Mouse (Mus musculus) A20 (cell line): ENCODE measurements around the gene Grhl3.
"Not testable (repeated sequence)": the region's sequence is repeated elsewhere in the genome, so short reads cannot be mapped to it uniquely, and the experiment has no call there.

Experiments used
- DNase-seq: peaks from one replicate; pipeline ENCODE4 v3.0.0-alpha.2; 2011; ENCODE audit warnings: low read depth, low spot score

Grhl3 gene

DNA sequence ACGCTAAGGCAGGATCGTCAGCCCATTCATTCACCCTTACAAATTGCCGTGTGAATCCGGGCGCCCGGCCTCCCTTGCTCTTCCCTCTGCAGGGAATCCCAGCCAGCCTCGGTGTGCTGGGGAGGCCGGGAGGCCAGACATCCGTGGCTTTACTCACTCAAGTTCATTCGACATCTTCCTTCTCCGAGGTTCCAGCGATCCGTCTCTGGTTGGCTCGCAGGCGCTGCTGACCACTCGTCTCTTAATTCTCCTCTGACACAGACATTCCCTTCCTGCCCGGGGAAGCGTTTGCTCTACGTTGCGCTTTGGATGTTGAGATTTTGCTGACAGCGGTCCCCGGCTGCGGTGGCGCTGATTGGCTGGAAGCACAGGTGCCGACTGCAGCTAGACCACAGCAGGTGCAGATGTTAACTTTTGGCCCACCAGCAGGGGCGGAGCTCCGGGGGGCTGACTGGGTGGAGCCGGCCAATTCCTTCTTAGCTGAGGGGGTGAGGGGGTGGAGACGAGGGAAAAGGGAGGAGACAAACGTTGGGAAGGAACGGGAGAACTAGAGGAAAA is at the start of gene Grhl3:
TSS of gene Grhl3 (minus strand) at position 380 of the 558 bp plus-strand sequence.
- DNase-seq, result peak; percentile 64

DNA sequence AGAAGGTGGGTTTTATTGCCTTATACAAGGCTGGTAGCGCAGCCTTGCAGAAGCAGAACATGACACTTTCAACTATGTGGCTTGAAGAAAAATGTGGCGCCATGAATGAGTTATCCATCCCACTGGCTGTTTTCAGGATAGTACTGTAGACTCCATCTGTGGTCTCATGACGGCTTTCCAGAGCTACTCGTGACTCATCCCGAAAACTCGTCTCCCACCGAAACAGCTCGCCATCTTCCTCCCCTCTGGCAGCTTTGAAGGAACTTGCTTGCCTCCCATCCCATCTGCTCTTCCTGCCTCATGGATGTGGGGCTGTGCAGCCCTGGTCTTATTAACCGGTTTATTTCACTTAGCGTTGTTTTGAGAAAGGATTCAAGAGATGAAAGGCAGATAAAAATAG is 48.9 kb upstream of the Grhl3 start:
- no peak for DNase-seq

DNA sequence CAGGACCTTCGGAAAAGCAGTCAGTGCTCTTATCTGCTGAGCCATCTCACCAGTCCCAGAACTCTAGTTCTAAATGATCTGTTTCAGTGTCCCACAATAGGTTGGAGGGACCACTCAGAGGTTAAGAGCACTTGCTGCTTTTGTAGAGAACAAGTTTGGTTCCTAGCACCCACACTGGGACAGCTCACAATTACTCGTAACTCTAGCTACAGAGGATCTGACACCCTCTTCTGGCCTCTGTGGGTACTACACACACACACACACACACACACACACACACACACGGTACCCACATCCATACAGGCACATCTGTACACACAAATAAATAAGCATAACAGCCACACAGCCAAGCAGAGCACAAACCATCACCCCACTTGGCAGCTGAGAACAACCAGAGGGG is 47.0 kb upstream of the Grhl3 start:
- no peak for DNase-seq

DNA sequence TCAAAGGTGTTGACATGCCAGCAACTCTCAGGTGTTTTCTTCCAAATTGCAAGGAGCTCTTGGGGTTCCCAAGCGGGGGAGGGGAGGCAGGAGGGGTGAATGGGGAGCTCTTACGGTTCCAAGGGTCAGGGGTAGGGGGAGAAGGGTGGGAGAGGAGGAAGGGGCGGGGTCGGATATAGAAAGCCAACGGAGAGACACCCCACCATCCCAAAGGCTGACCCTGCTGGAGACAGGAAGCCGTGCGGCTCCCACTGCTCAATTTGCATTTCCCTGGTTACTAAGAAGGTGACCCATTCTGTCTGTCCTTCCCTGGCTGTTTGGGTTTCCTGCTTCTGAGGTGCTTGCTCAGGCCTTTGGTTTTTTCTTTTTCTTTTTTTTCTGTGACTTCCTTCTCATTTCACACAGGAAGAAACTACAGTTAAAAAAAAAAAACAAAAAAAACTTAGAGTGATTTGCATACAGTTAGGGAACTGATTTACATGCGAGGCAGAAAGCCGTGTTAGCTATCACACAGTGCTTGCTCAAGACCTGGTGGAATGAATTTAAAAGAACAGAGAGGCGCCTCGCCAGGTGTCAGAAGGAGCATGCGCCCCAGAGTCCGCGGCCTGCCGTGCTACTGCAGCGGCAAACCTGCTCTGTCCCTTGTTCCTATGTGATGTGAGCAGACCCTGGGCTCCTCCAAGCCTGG is 44.5 kb upstream of the Grhl3 start:
- DNase-seq, result peak; percentile 91

DNA sequence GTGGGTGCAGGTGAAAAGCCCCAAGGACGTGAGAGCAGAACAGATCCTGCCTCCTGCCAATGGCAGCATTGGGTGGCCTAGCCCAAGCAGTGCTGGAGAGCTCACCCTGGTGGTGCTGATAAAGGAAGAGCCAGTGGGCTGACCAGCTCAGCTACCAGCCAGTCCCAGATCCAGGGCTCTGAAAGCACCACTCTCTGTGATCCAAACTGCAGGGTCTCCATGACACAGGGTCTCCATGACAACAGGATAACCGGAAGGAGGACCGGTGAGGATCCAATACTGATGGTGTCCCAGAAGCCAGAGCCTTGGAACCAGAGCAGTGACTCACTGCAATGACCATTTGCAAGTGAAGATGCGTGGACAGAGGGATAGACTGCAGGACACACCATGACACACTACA is 43.6 kb upstream of the Grhl3 start:
- DNase-seq, result no peak

DNA sequence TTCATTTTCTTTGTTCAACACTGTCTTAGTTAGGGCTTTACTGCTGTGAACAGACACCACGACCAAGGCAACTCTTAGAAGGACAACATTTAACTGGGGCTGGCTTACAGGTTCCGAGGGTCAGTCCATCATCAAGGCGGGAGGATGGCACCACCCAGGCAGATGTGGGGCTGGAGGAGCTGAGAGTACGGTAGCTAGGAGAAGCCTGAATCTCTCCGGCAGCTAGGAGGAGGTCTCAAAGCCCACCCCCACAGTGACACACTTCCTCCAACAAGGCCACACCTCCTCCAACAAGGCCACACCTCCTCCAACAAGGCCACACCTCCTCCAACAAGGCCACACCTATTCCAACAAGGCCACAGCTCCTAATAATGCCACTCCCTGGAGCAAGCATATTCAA is 41.9 kb upstream of the Grhl3 start:
- DNase-seq, result not testable (repeated sequence)

DNA sequence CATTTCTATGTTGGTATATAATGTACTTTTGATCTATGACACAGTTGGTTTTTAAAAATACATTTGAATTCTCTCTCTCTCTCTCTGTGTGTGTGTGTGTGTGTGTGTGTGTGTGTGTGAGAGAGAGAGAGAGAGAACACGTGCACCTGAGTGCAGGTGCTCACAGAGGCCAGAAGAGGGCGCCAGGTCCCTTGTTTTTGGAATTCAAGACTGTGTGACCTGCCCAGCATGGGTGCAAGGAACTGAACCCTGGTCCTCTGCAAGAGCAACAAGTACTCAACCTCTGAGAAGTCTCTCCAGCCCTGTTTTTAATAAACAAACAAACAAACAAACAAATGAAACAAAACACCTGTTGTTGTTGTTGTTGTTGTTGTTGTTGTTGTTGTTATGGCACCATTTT is 36.6 kb upstream of the Grhl3 start:
- no peak for DNase-seq

DNA sequence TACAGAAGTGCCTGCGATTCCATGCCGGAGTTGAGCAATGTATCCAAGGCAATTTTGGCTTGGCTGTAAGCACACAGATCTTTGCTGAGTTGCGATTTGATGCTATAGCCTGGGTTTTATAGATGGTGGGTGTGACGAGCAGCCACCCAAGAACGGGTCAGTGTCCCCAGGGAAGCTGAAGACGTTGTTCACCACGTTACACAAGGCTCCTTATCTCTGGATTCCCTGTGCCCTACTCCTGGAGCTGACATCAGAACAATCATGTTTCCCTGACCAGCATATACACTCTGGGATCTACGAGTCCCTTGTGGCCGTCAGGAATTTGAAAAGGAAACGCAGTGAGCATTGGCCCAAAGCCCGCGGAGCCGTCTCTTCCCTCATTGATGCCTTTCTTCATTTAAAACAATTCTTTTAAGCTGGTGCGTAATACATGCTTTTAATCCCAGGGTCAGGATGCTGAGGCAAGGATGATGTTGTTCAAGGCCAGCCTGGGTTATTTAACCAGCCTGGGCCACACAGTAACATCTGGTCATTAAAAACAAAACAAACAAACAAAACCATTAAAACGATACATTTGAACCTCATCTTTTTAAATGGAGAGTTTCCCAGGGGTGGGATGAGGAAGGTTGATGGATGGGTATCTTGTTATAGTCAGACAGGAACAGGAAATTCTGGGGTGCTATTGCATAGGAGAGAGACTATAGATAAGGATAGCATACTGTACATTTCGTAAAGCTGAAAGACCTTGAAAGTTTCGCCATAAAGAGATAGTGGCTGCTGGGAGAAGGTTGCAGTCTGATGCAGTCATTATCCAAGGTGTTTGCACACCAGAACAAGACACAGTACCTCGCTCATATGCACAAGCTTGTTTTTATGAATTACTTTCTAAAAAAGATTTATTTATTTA is 34.8 kb upstream of the Grhl3 start:
- DNase-seq, result no peak

DNA sequence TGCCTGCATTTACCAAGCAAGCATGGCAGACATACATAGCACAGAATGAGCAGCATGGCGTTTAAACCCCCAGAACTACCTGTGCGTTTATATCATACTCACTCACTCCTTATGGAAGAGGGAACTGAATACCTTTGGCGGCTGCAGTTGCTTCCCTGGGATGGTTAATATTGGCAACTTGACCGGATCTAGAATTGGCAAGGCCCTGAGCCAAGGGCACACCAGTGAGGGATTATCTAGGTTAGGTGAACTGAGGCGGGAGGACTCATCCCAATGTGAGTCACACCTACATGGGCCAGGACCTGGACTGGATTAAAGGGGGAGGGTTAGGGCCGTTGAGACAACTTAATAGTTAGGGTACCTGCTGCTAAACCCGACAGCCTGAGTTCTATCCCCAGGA is 32.8 kb upstream of the Grhl3 start:
- no peak for DNase-seq

DNA sequence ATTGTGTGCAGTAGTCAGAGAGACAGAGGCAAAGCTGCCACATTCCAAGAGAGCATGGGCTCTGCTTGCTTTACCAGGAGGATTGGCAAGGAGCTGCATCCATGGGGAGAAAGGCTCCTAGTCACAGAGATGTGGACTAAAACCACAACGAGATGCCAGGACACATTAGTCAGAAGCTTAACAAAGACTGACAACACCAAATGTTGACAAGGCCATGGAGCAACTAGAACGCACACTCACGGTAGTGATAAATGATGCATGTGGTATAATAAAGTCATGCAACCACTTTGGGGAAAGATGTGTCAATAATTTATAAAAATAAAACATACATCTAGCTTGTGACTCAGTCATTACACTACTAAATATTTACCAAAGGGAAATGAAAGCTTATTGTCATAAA is 28.1 kb upstream of the Grhl3 start:
- DNase-seq, result no peak

DNA sequence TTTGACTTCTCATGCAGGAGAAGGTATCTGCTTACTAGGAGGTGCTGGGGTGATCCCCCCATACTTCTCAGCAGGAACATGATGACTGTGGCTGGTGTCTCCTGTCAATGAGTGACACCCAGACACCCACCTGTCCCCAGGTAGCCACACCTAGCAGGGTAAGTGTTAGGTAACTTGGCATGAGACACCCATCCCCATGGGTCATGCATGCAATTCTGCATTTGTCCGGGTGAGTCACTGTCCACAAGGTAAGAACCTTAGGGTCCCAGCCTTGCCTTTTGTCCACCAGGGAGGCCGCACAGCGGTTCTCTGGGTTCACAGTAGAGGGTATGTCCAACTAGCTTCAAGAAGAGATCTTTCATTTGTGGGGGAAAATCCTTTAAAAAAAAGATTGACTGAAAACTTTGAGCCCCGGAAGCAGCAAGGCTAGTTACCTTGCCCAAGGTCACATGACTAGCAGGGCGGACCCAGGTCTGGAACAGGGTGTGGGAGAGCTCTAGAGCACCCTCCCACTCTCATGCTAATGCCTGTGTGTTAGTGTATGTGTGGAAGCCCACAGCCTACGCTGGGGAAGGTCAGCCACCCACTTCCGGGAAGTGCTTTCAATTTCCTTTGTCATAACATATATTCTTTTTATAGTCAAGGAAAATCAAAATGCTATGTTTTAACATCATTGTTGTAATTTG is 26.2 kb upstream of the Grhl3 start:
- no peak for DNase-seq

DNA sequence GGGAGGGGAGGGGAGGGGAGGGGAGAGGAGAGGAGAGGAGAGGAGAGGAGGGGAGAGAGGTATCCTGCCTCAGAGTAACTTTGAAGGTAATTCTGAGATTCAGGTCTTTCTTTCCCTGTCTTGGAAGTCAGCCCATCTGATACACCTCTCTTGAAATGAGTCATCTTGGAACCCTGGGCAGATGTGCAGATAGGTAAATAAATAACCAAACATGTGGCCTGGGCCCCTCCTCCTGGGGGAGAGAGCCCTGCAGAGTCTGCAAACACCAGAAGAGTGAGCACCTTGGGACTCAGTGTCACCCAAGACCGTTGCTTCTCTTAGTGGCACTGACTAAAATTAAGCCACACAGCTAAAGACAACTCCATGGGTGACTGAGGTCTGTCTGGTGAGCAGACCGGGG is 25.6 kb upstream of the Grhl3 start:
- peak; percentile 52 for DNase-seq

DNA sequence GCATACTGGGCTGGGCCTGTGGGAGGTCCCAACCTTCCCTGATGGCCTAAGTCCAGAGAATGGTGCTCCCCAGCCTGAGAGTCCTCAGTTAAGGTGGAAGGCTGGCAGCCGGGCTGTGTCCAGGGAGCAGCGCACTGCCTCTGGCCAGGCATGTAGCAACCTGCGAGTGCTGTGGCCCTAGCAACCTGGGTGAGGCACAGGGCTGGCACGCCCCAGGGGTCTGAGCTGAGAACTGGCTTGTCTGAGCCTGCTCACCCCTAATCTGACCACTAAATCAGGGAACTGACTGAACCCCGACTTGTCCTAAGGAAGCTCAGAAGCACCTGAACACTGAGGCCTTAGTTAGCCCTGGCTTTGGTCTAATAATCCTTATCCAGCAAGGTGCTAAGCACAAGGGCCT is 24.1 kb upstream of the Grhl3 start:
- DNase-seq, result no peak

DNA sequence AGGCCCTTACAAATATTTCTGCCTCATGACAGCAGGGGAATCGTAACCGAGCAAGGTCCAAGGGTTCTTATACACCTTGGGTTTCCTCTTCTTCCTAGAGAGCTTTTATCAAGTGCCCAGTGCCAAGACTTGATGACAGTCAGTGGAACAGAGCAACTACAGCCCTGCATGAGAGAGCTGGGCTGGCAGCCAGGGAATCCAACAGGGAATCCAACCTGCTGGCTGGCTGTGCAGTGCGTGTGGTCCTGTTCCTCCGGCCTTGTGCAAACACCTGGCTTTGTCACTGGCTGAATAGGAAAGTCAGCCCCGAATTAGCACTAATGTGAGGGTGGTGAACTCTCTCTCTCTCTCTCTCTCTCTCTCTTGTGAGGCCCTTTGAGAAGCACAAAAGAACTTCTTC is 22.5 kb upstream of the Grhl3 start:
- DNase-seq, result no peak

DNA sequence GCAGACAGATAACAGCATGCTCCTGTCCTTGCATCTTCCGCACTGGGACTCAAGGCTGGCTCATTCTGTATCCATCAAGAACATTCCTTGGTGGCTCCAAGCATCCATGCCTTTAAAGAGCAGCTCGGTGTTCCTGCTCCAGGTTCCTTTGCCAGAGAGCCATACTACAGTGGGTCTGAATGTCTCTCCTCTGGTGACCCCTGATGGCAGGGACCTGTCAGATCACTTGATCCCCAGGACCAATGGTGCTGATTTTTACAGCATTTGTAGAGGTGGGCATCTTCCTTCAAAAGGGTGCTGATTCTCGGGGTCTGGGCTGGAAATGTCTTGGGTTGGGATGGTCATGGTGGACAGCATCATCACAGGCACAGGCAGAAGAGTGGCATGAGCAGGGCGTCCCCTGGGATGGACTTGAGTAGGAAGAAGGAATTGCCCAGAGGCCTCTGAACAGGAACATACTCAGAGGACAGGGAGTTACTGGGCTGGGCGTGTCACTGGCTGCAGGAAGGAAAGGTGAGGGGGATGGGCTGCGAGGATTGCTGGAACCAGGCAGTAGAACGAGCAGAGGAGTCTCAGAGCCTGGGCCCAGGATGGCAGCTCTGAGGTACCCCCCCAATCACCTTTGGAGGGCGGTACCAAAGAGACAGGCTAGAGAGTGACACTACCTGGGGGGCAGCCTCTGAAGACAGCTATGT is 18.3 kb upstream of the Grhl3 start:
- peak; percentile 17 for DNase-seq

DNA sequence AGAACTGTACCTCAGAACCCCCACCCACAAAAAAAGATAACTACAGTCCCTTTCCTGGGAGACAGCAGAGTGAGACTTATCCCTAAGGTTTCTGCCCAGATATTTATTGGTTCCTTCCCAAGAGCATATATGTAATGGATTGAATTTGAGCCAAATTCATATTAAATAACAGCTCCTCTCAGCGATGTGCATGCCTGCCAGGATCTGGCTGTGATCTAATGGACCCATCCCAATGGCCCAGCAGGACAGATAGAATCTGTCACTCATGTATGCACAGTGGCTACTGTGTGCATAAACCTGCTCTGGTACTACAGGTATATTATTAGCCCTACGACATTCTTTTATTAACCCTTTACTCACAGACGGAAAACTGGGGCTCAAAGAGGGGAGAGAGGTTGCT is 17.7 kb upstream of the Grhl3 start:
- no peak for DNase-seq

DNA sequence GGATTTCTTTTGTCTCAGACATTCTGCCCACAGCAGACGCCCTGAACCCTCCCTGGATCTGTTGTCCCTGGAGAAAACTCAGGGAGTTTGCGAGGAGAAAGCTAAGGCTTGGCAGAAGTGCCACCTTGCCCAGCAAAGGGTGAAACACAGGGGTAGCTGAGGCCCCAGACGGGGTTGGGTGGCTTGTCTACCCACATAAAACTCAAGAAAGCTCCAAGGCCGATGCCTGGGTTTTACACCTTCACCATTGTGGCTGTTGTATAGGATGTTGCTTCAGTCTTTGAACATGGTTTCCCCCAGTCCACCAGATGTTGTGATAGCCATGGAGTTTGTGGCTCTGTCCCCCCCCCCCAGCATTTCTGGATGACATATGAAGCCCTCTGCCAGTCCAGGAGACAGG is 11.4 kb upstream of the Grhl3 start:
- no peak for DNase-seq

DNA sequence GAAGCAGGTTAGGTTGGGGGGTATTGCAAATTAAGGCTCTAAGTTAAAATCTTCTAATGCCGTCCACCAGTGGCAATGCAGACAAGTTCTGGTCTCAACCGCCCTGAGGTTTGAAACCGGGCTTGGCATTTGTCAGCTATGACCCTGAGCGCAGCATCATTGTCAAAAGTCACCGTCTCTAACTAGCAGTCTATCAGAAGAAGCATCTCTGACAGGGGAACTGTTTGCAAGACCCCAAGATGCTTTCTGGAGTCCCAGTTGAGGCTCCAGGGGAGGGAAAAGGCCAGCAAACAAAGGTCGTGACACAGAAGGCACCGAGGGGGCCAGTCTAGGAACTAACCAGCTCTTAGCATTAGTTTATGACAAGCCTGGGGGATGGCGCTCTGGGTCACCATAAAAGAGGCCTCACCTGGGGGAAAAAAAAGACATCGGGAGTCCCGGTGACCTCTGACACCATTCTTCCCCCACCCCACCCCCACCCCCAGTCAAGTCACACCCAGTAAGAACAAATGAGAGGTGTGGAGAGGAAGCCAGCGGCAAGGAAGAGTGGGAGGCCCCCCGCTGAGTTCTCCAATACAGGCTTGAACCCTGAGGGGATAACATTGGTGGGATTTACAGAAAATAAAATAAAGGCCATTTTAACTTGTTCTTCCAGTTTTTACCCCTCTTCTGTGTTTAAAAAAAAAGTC is 7.9 kb upstream of the Grhl3 start:
- no peak for DNase-seq

DNA sequence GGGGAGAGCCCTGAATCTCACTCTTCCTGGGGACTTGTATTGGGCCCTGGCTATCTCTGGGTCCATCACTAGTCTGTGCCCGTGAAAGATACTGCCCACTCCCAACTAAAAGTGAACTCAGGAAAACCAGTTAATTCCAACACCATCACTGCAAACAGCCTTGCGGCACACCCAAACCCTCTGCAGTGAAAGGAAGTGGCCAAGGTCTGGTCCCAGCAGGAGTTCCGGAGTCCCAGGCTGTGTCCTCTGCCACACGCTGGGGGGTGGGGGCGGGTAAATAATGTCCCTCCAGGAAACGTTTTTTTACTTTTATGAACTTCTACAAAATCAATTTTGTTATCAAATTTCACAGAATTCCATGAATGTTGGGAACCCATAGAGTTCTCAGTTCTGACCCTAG is 6.3 kb upstream of the Grhl3 start:
- DNase-seq, result no peak

DNA sequence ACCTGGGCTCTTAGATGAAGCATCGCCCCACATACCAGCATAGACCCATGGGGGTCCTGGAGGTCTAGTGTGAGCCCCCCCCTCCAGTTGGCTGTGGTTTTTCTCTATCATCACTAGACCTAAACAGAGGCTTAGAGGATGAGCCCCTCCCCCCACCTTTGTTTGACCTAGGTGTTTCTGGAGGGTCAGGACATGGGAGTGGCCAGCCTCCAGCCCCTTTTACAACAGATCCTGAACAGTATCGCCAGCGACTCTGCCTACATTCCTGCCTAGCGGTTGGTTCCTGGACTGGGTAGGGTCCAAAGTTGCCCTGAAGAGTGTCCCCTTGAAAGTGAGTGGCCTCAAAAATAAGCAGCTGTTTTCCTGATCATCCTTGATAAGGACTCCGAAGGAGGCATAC is 5.1 kb upstream of the Grhl3 start:
- DNase-seq, result no peak
